Mouse (Mus musculus) neural tube, embryonic 15.5 days (tissue): ENCODE results near the gene Vav1. TPM values are rescaled to one million over a fixed set of nuclear protein-coding genes. Genes with fewer than 3 reads are reported as not detected.
A peak's percentile ranks its signal among the peaks of the same experiment; 100 is the strongest.

Experiments
- ATAC-seq: fragments of 200-750 bp; cut with Nextera tagmentation; 2 replicates; pipeline ENCODE4 v1.8.0; 2017; ENCODE audit warnings: mild to moderate bottlenecking, moderate TSS enrichment, moderate library complexity; ENCODE audit not compliant: low FRiP score
- H3K27ac ChIP-seq: fragments of 300-500 bp; sonication (generic); replicated peaks from 2 replicates; pipeline ENCODE4 v1.5.1; 2015; ENCODE audit warnings: mild to moderate bottlenecking, inconsistent platforms
- H3K27me3 ChIP-seq: fragments of 300-500 bp; sonication (generic); replicated peaks from 2 replicates; pipeline ENCODE4 v1.6.1; 2015; ENCODE audit warnings: inconsistent platforms
- H3K36me3 ChIP-seq: fragments of 300-500 bp; sonication (generic); 2 replicates; pipeline ENCODE4 v1.6.1; 2015; ENCODE audit warnings: inconsistent platforms
- H3K4me1 ChIP-seq: fragments of 300-500 bp; sonication (generic); 2 replicates; pipeline ENCODE4 v1.6.1; 2015; ENCODE audit warnings: inconsistent platforms
- H3K4me2 ChIP-seq: fragments of 300-500 bp; sonication (generic); 2 replicates; pipeline ENCODE4 v1.6.1; 2015; ENCODE audit warnings: inconsistent platforms, mild to moderate bottlenecking, moderate library complexity
- H3K4me3 ChIP-seq: fragments of 300-500 bp; sonication (generic); replicated peaks from 2 replicates; pipeline ENCODE4 v1.5.1; 2015; ENCODE audit warnings: mild to moderate bottlenecking, inconsistent platforms
- H3K9ac ChIP-seq: fragments of 300-500 bp; sonication (generic); replicated peaks from 2 replicates; pipeline ENCODE4 v1.6.1; 2015; ENCODE audit warnings: mild to moderate bottlenecking, inconsistent platforms
- H3K9me3 ChIP-seq: fragments of 300-500 bp; sonication (generic); replicated peaks from 2 replicates; pipeline ENCODE4 v1.6.1; 2016; ENCODE audit warnings: inconsistent platforms
- whole genome bisulfite sequencing: fragments of 180-500 bp; shearing (Covaris S2); methylation state at CpG from one replicate; pipeline ENCODE4 v1.1.7; 2015; ENCODE audit warnings: mixed read lengths; 5-methylcytosine and 5-hydroxymethylcytosine counted together
- polyA plus RNA-seq: library from polyadenylated mRNA; unstranded; fragments of >200 nt; fragmentation: Nextera tagmentation; extraction: Ambion mirVana; gene quantifications from 2 replicates; pipeline ENCODE4 v1.2.1, GENCODE M21; 2015

Gene Vav1
- 1.6 and 10.9 TPM in 2 replicates for polyA plus RNA-seq

DNA sequence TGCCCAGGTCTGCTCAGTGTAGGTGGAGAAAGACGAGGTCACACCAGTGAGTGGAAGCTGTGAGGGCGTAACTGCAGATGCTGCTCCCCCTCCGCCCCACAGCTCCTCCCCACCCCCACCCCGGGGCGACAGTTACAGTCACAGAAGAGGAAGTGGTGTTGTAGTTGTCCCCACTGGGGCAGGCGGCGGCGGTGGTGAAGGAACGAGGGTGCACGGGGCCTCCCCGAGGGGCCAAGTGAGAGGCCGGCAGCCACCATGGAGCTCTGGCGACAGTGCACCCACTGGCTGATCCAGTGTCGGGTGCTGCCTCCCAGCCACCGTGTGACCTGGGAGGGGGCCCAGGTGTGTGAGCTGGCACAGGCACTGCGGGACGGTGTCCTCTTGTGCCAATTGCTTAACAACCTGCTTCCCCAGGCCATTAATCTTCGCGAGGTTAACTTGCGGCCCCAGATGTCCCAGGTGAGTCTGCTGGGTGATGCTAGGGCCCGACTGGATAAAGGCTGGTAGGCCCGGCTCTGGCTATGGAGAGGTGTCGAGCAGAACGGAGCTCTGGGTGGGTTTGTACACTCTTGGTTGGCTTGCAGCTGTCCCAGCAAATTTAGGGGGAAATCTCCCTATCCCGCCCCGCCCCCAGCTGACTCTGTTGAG, at the start of gene Vav1:
Gene Vav1, plus strand, starts transcription at position 158 of the 648 bp plus-strand sequence.
- H3K27me3 ChIP-seq, result peaks cover 16% of the 10 kb centered on the region
- no peak within 1 kb of the TSS for H3K4me2 ChIP-seq
- peaks cover 26% of the 10 kb centered on the region for H3K4me1 ChIP-seq
- H3K9ac ChIP-seq, result no peak within 1 kb of the TSS
- H3K9me3 ChIP-seq, result no peaks in the 10 kb centered on the region
- H3K36me3 ChIP-seq, result no peaks in the 10 kb centered on the region
- H3K4me3 ChIP-seq, result no peak within 1 kb of the TSS
- H3K27ac ChIP-seq, result no peak within 1 kb of the TSS
- WGBS, result 67% methylated on average over 26 of the region's 26 CpGs
- no peak for ATAC-seq

GRCm38 (mm10) chr17:57229851-57230727, 48.8 kb upstream of the Vav1 start:
- 79% methylated on average over 15 of the region's 15 CpGs for WGBS
- Histone ChIP-seq H3K4me3 (no peak overlapping the region), H3K36me3 (0 out of 2 replicates have a peak, but pooled peaks cover 4% of the 10 kb centered on the region), H3K27me3 (no peaks in the 10 kb centered on the region), H3K9ac (no peak overlapping the region), H3K9me3 (no peaks in the 10 kb centered on the region), H3K27ac (no peak overlapping the region), H3K4me2 (no peak overlapping the region), H3K4me1 (no peaks in the 10 kb centered on the region)
- no peak for ATAC-seq

GRCm38 (mm10) chr17:57230728-57231125, 48.2 kb upstream of the Vav1 start:
- no peak for ATAC-seq
- Histone ChIP-seq H3K4me2 (no peak overlapping the region), H3K9me3 (no peaks in the 10 kb centered on the region), H3K27me3 (no peaks in the 10 kb centered on the region), H3K4me3 (no peak overlapping the region), H3K4me1 (no peaks in the 10 kb centered on the region), H3K27ac (no peak overlapping the region), H3K36me3 (0 out of 2 replicates have a peak, but pooled peaks cover 6% of the 10 kb centered on the region), H3K9ac (no peak overlapping the region)
- WGBS, result 77% methylated on average over 6 of the region's 6 CpGs

- Histone ChIP-seq H3K36me3 (0 out of 2 replicates have a peak, but pooled peaks cover 10% of the 10 kb centered on the region), H3K9me3 (no peaks in the 10 kb centered on the region), H3K4me1 (no peaks in the 10 kb centered on the region), H3K27ac (0 out of 2 replicates have a peak overlapping the region, but pooled peaks have one; percentile 33), H3K9ac (no peak overlapping the region), H3K4me2 (no peak overlapping the region), H3K27me3 (no peaks in the 10 kb centered on the region), H3K4me3 (no peak overlapping the region)
- peak; percentile 37; the same call in 1 of the 2 replicates for ATAC-seq
Measured at GRCm38 (mm10) chr17:57231321-57231771, 47.6 kb upstream of the Vav1 start.

DNA sequence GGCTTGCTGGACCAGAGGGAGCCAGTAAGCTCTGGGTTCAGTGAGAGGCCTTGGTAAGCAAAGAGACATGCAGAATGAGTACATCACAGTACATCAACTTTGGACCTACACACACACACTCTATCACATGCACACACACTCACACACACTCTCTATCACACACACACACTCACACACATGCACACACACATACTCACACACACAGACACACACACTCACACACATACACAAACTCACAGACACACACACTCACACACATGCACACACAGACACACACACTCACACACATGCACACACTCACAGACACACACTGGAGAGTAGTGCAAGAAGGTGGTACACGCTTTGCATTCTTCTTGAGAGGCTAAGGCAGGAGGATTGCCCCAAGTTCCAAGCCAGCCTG, 46.7 kb upstream of the Vav1 start:
- WGBS, result 91% methylated on average over 1 of the region's 1 CpGs
- Histone ChIP-seq H3K4me1 (no peaks in the 10 kb centered on the region), H3K27ac (no peak overlapping the region), H3K4me2 (no peak overlapping the region), H3K4me3 (no peak overlapping the region), H3K27me3 (no peaks in the 10 kb centered on the region), H3K9ac (no peak overlapping the region), H3K9me3 (no peaks in the 10 kb centered on the region), H3K36me3 (peaks cover 11% of the 10 kb centered on the region)
- ATAC-seq, result no peak

DNA sequence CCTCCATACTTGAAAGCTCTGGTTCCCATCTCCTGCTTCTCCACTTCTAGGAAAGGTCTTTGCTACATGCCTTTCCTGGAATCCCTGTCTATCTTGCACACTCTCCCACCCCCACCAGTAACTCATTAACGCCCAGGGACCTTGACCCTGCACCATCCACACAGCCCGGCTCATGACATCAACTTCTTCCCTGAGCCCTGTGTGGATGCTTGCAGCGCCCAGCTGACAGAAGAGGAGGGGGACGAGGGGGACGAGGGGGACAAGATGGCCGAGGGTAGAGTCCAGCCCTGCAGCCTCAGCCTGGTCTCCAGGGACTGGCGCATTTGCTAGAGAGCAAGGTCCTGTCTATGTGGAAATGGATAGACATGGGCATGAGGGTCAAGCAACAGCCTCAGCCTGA, 45.9 kb upstream of the Vav1 start:
- Histone ChIP-seq H3K27me3 (no peaks in the 10 kb centered on the region), H3K27ac (no peak overlapping the region), H3K4me3 (no peak overlapping the region), H3K9ac (no peak overlapping the region), H3K4me1 (no peaks in the 10 kb centered on the region), H3K9me3 (no peaks in the 10 kb centered on the region), H3K36me3 (peaks cover 19% of the 10 kb centered on the region), H3K4me2 (no peak overlapping the region)
- 62% methylated on average over 7 of the region's 7 CpGs for WGBS
- no peak for ATAC-seq

GRCm38 (mm10) chr17:57234254-57234928, 44.5 kb upstream of the Vav1 start:
- 83% methylated on average over 12 of the region's 12 CpGs for WGBS
- no peak overlapping the region for H3K27ac ChIP-seq
- no peak overlapping the region for H3K9ac ChIP-seq
- H3K36me3 ChIP-seq, result peaks cover 22% of the 10 kb centered on the region
- no peaks in the 10 kb centered on the region for H3K27me3 ChIP-seq
- H3K9me3 ChIP-seq, result no peaks in the 10 kb centered on the region
- no peak overlapping the region for H3K4me3 ChIP-seq
- ATAC-seq, result no peak
- H3K4me1 ChIP-seq, result no peaks in the 10 kb centered on the region
- no peak overlapping the region for H3K4me2 ChIP-seq

DNA sequence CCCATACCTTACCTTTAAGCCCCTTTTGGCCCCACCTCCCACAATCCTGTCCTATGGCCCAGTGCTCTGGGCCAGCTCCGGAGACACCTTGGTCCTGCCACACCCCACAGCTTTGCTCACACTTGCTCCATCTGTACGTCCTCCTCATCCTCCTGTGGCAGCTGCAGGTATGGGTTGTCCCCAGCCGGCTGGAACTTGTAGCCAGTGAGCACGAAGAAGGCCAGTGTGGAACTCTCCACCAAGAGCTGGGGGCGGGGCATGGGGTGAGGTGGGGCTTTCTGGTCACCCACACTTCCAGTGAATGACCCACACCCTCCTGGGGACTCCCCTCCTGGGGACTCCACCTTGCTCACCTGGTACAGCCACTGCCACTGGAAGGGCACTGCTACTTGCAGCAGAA, 43.1 kb upstream of the Vav1 start:
- no peaks in the 10 kb centered on the region for H3K4me1 ChIP-seq
- no peak for ATAC-seq
- no peak overlapping the region for H3K4me2 ChIP-seq
- H3K9ac ChIP-seq, result no peak overlapping the region
- no peak overlapping the region for H3K4me3 ChIP-seq
- H3K27me3 ChIP-seq, result no peaks in the 10 kb centered on the region
- 88% methylated on average over 5 of the region's 5 CpGs for WGBS
- no peak overlapping the region for H3K27ac ChIP-seq
- H3K9me3 ChIP-seq, result no peaks in the 10 kb centered on the region
- H3K36me3 ChIP-seq, result peaks cover 22% of the 10 kb centered on the region

GRCm38 (mm10) chr17:57237181-57237580, 41.7 kb upstream of the Vav1 start:
- Histone ChIP-seq H3K36me3 (peaks cover 30% of the 10 kb centered on the region), H3K9me3 (no peaks in the 10 kb centered on the region), H3K4me3 (no peak overlapping the region), H3K4me2 (no peak overlapping the region), H3K9ac (no peak overlapping the region), H3K27me3 (no peaks in the 10 kb centered on the region), H3K4me1 (no peaks in the 10 kb centered on the region), H3K27ac (no peak overlapping the region)
- ATAC-seq, result 0 out of 2 replicates have a peak, but pooled peaks have one; percentile 21
- 93% methylated on average over 9 of the region's 9 CpGs for WGBS

- Histone ChIP-seq H3K4me1 (peaks cover 21% of the 10 kb centered on the region), H3K4me3 (no peak overlapping the region), H3K9ac (no peak overlapping the region), H3K27ac (no peak overlapping the region), H3K9me3 (no peaks in the 10 kb centered on the region), H3K4me2 (no peak overlapping the region), H3K27me3 (no peaks in the 10 kb centered on the region), H3K36me3 (peaks cover 14% of the 10 kb centered on the region)
- WGBS, result 82% methylated on average over 10 of the region's 10 CpGs
- ATAC-seq, result no peak
Measured at GRCm38 (mm10) chr17:57243650-57244370, 35.1 kb upstream of the Vav1 start.

DNA sequence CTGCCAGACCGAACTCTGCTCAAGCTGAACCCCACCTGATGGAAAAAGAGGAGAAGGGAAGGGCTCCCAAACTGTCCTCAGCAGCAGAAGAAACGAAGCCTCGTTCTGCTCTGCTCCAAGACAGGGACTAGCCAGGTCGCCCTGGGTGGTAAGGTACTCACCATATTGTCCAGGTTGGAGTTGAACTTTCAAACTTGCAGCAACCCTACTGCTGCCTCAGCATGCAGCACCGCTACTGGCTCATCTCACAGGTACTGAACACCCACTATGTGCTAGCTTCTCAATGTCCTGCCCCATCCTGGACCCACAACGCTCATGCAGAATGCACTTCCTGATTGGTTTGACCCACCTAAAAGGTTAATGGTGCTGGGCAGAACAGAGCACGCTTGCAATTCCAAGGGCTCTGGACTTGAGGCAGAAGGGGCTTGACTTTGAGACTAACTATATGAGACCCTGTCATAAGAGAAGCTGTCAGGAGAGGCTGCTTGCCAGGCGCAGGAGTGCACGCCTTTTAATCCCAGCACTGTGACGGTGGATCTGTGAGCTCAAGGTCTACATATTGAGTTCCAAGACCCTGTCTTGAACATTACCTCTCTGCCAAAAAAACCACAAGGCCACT, 33.5 kb upstream of the Vav1 start:
- Histone ChIP-seq H3K9me3 (no peaks in the 10 kb centered on the region), H3K27ac (no peak overlapping the region), H3K36me3 (peaks cover 14% of the 10 kb centered on the region), H3K4me2 (no peak overlapping the region), H3K4me3 (no peak overlapping the region), H3K9ac (no peak overlapping the region), H3K4me1 (peaks cover 38% of the 10 kb centered on the region), H3K27me3 (no peaks in the 10 kb centered on the region)
- WGBS, result 93% methylated on average over 10 of the region's 10 CpGs
- no peak for ATAC-seq
